Mouse (Mus musculus): ENCODE results near the gene Ankdd1a.

Ankdd1a gene

DNA sequence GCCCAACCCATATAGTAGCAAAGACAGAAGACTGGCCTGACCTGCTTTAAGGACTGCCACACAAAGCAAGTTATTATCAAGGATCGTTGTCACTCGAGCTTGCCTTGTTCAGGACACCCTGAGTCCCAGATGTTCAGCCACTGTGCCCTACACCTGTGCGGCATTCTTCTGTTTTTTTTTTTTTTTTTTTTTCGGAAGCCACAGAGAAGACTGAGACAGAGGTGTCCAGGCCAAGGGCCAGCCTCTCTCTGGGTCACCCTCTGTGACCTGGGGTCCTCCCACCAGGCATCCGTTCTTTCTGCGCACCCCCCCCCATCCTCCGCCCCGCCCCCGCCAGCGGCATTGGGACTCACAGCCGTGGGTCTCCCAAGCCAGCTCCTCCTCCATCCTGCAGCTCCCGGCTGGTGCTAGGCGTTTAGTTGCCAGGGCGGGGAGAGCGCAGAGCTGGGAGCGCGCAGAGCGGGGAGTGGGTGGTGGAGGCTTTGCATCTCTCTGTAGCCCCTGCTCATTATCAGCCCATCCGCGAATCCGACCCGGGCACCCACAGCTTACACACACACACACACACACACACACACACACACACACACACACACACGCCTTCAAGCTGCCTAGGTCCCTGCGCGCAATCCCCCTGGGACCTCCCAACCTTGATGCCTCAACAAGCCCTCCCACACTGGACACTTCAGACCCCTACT lies at the start of gene Ankdd1a:
Gene Ankdd1a (minus strand): TSS at position 387 of the 698 bp plus-strand sequence.
- peak; percentile 11 for DNase-seq

DNA sequence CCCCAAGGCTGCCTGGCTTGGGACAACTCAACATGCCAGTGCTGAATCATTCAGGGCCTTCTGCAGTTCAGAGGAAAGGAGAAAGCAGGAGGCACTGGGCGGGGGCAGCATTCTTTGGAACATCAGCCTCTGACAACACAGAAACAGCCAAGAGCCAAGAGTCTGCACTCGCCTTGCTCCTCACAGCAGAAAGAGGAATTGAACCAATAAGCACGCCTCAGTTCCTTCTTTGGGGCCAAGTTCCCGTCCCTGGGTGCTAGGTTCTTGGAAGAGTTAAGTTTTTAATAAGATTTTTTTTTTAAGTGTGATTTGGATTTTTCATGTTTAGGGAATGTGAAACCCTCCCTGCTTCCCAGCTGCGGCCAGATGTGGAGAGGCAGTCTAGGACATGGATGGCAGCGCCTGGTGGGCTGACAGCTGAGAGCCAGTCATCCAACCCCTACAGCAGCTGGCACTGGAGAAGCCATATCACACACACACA lies 49.5 kb upstream of the Ankdd1a start:
- DNase-seq, result no peak

- no peak for DNase-seq
Observed at GRCm38 (mm10) chr9:65568787-65569186, 48.8 kb upstream of the Ankdd1a start.

DNA sequence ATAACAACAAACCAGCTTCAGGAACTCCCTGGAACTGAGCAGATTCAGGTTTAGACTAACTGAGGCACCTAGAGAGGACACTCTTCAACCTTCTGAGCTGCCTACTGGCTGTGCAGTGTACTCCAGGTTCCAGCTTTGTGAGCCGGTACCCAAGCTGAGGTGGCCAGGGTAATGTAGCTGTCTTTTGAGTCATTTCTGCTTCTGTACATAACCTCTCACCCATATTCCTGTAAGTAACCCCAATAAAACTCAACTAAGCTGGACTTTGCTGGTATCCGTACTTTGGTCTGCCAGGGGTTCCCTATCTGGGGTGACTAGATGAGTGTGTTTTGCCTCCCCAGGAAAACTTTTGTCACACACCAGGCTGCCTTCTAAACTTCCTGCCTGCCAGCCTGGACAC lies 44.7 kb upstream of the Ankdd1a start:
- DNase-seq, result no peak

- no peak for DNase-seq
Observed at GRCm38 (mm10) chr9:65563073-65563472, 43.1 kb upstream of the Ankdd1a start.

- DNase-seq, result peak; percentile 60
Observed at GRCm38 (mm10) chr9:65562081-65562506, 42.1 kb upstream of the Ankdd1a start.

GRCm38 (mm10) chr9:65561016-65561415 lies 41.0 kb upstream of the Ankdd1a start:
- DNase-seq, result no peak

DNA sequence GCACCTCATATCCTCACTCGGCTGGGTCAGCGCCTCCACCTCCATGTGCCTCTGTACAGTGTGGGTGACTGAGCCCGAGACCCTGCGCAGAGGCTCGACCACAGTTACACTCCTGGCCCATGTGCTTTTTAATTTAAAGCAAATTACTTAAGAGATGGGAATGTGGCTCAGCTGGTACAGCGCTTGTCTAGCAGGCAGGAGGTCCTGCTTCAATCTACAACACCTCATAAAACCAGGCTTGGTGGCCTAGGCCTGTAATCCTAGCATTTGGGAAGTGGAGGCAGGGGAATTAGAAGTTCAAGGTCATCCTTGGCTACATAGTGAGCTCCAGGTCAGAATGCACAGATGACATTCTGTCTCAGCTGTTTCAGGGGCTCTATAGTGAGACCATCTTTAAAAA lies 38.8 kb upstream of the Ankdd1a start:
- no peak for DNase-seq

- DNase-seq, result no peak
Observed at GRCm38 (mm10) chr9:65556979-65557378, 37.0 kb upstream of the Ankdd1a start.

DNA sequence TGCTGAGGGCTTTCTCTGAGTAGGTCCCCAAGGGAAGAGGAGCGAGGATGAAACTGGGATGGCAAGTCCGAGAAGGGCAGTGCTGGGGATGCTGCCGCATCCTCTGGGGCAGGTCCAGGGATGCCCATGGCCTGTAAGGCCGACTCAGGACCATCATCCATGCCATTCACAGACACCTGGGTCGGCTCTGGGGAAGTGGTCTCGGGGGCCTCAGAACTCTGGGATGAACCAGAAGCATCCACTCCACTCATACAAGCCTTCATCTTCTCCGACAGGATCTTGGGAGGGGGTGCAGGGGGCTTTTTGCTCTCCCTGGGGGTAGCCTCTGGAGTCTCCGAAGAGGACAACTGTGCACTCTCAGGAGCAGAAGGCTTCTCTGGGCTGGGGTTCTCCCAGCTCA lies 36.4 kb upstream of the Ankdd1a start:
- no peak for DNase-seq

GRCm38 (mm10) chr9:65555621-65556020 lies 35.6 kb upstream of the Ankdd1a start:
- no peak for DNase-seq

GRCm38 (mm10) chr9:65555001-65555405 lies 35.0 kb upstream of the Ankdd1a start:
- DNase-seq, result peak; percentile 63

GRCm38 (mm10) chr9:65552711-65553110 lies 32.7 kb upstream of the Ankdd1a start:
- no peak for DNase-seq

- DNase-seq, result peak; percentile 43
Observed at GRCm38 (mm10) chr9:65552141-65552540, 32.1 kb upstream of the Ankdd1a start.

- DNase-seq, result peak; percentile 86
Observed at GRCm38 (mm10) chr9:65551035-65551434, 31.0 kb upstream of the Ankdd1a start.

GRCm38 (mm10) chr9:65550079-65550831 lies 30.3 kb upstream of the Ankdd1a start:
- DNase-seq, result no peak

- DNase-seq, result no peak
Observed at GRCm38 (mm10) chr9:65549643-65550042, 29.6 kb upstream of the Ankdd1a start.

DNA sequence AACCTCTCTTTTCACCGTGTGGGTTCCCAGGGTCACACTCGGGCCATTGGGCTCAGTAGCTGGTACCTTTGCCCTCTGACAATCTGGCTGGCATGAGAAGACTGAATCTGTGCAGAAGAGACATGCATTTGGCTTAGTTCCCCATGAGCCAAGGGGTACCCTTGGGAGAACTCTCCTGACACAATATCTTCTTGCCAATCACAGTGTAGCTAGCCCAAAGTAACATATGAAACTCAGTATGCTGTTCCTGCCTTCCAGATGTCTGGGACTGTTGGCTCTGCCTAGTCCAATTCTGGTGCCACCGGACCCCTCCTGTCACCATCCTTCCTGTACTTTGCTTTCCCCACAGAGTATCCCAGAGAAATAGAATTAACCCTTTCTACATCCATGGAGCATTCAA lies 29.1 kb upstream of the Ankdd1a start:
- no peak for DNase-seq

DNA sequence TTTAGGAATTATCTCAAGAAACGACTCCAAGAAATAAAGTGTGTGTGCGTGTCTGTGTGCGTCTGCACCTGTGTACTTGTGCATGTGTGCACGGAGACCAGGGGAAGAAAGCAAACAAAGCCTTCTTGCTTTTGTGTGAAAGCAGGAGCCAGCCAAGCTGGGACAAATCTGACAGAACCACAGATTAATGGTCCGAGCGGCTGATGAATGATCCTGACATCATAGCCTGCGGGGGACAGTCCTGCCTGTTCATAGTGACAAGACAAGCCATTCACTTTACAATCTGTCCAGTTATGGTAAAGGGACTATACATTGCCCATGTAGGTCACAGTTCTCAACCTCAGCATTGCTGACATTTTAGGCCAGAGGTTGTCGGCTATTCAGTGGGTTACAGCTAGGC lies 28.3 kb upstream of the Ankdd1a start:
- DNase-seq, result no peak

- DNase-seq, result no peak
Observed at GRCm38 (mm10) chr9:65547844-65548243, 27.9 kb upstream of the Ankdd1a start.

GRCm38 (mm10) chr9:65547111-65547510 lies 27.1 kb upstream of the Ankdd1a start:
- DNase-seq, result no peak

DNA sequence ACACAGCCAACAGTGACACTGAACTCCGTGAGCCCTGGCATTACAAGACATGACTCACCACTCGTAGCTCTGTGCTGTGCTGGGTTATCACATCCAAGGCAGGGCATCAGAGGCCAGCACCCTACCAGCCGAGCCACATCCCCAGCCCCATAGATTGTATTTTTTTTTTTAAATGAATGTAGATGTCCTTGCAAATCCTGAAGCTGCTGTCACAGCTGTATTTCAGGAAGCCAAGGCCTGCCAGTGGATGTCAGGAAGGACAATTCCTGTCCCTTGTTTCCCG lies 26.4 kb upstream of the Ankdd1a start:
- DNase-seq, result no peak

GRCm38 (mm10) chr9:65545635-65546412 lies 25.8 kb upstream of the Ankdd1a start:
- DNase-seq, result no peak

DNA sequence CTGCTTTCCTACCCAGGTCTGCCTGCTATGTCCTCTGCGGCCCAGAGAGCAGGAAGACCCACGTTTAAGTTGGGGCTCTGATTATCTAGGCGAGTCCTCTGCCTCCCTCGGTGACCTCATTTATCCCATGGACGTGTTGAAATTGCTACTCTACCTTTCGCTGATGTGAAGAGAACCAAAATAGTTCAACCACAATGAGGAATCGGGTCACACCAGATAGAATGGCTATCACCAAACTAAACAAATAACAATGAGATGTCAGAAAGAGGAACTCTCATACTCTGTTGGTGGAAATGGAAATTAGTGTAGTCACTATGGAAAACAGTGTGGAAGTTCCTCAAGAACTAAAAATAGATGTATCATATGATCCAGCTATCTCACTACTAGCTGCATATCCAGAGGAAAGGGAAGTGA lies 22.1 kb upstream of the Ankdd1a start:
- DNase-seq, result no peak

Measured in kidney, postnatal 14 days (tissue).